Mouse (Mus musculus) ES-E14 (cell line): ENCODE results near the gene Otx1.

Experiments used
- MAFK ChIP-seq: IDR thresholded peaks from 2 replicates; pipeline ENCODE4 v1.6.1; 2014; ENCODE audit warnings: mild to moderate bottlenecking, low read depth, low read length, inconsistent platforms; ENCODE audit not compliant: insufficient read depth
- ZC3H11A ChIP-seq: IDR thresholded peaks from 2 replicates; pipeline ENCODE4 v1.6.1; 2012; ENCODE audit warnings: low read depth, mild to moderate bottlenecking, inconsistent platforms, low read length, borderline replicate concordance
- ZNF384 ChIP-seq: IDR thresholded peaks from 2 replicates; pipeline ENCODE4 v1.6.1; 2012; ENCODE audit warnings: low read depth, low read length, inconsistent platforms

- TF ChIP-seq MAFK (no peak), ZC3H11A (no peak), ZNF384 (no peak)
Observed at GRCm38 (mm10) chr11:22002783-22003340, at the start of gene Otx1.
